Comparison of ENCODE assay signal across 24 mouse cellular contexts in genomic region chr3:157303430-157304116, GRCm38 (mm10).
DNase-seq lines count a peak whose midpoint lies in the region; ATAC-seq and TF ChIP-seq lines count a peak whose summit lies in the region.
"Had no signal": no experiment of that assay in that cellular context is flagged by ENCODE, and none has a peak within 500 bp of the region (broad histone marks: within the 10 kb centered on the region; RNA-seq: fewer than 3 reads in every experiment).

No protein-coding gene starts in this region.

- no peaks in the 10 kb centered on the region for H3K27me3 ChIP-seq in forebrain, embryonic 11.5 days (ENCODE audit: control insufficient read depth, insufficient read depth, low read length)
- H3K27me3 ChIP-seq in forebrain, embryonic 10.5 days (ENCODE audit: poor library complexity, severe bottlenecking): no peaks in the 10 kb centered on the region
- peaks cover 26% of the 10 kb centered on the region for H3K27me3 ChIP-seq in midbrain, embryonic 12.5 days
- peaks cover 1% of the 10 kb centered on the region; the same call in 1 of the 2 replicates for H3K27me3 ChIP-seq in midbrain, embryonic 11.5 days (ENCODE audit: control insufficient read depth, insufficient read depth, low read length)
- H3K27me3 ChIP-seq in hindbrain, postnatal 0 days (ENCODE audit: insufficient read depth, low read length): no peaks in the 10 kb centered on the region
- H3K27me3 ChIP-seq in neural tube, embryonic 14.5 days (ENCODE audit: control insufficient read depth, insufficient read depth, low read length): no peaks in the 10 kb centered on the region
- H3K27me3 ChIP-seq: heart, embryonic 12.5 days had no signal

- no peak for DNase-seq in forebrain, embryonic 11.5 days (ENCODE audit: low spot score)
- no peak for DNase-seq in forebrain, embryonic 10.5 days (ENCODE audit: extremely low spot score, low spot score)
- no peak for DNase-seq in midbrain, embryonic 11.5 days (ENCODE audit: low spot score, missing footprints)
- peak; percentile 29 for DNase-seq in hindbrain, postnatal 0 days (ENCODE audit: low spot score)
- no peak for DNase-seq in kidney, postnatal 10 days
- DNase-seq in spleen, postnatal 14 days (ENCODE audit: low spot score in 2 of 2): no peak
- DNase-seq: adrenal gland, postnatal 14 days; cerebellum, adult 8-10 months; cerebellum, postnatal 36 days; gastrocnemius, postnatal 10 days; heart, adult 18-20 months; heart, postnatal 10 days; kidney, adult 11 months; lung, embryonic 14.5 days; lung, postnatal 4 days; right cerebral cortex, postnatal 14 days; thymus, postnatal 25 days had no signal

- no peak overlapping the region for H3K27ac ChIP-seq in forebrain, embryonic 11.5 days (ENCODE audit: low read depth, low read length)
- no peak overlapping the region for H3K27ac ChIP-seq in forebrain, embryonic 10.5 days
- no peak overlapping the region for H3K27ac ChIP-seq in midbrain, embryonic 12.5 days (replicated peaks)
- H3K27ac ChIP-seq in midbrain, embryonic 11.5 days (ENCODE audit: low read depth, low read length): no peak overlapping the region
- no peak overlapping the region for H3K27ac ChIP-seq in hindbrain, postnatal 0 days
- no peak overlapping the region for H3K27ac ChIP-seq in neural tube, embryonic 14.5 days (ENCODE audit: low read depth, low read length)
- H3K27ac ChIP-seq: kidney, postnatal 0 days; left cerebral cortex, adult 2 months; liver, embryonic 14.5 days had no signal

- WGBS in forebrain, embryonic 11.5 days: 69% methylated on average over 4 of the region's 4 CpGs
- WGBS in forebrain, embryonic 10.5 days: 88% methylated on average over 4 of the region's 4 CpGs
- 79% methylated on average over 4 of the region's 4 CpGs for WGBS in midbrain, embryonic 12.5 days
- 80% methylated on average over 4 of the region's 4 CpGs for WGBS in midbrain, embryonic 11.5 days
- WGBS in hindbrain, postnatal 0 days: 56% methylated on average over 4 of the region's 4 CpGs
- WGBS in neural tube, embryonic 14.5 days: 59% methylated on average over 4 of the region's 4 CpGs

- peak; percentile 40; the same call in 1 of the 2 replicates for ATAC-seq in forebrain, embryonic 11.5 days (replicated peaks; ENCODE audit: low FRiP score)
- peak; percentile 41; the same call in 1 of the 2 replicates for ATAC-seq in midbrain, embryonic 12.5 days (ENCODE audit: low FRiP score, low read depth)
- ATAC-seq in midbrain, embryonic 11.5 days (ENCODE audit: low FRiP score): no peak; the same call in 1 of the 2 replicates
- ATAC-seq in hindbrain, postnatal 0 days: peak; percentile 84
- ATAC-seq in neural tube, embryonic 14.5 days (ENCODE audit: low read depth): peak; percentile 69; the same call in 1 of the 2 replicates

- no peak for TF ChIP-seq CTCF in hindbrain, postnatal 0 days (IDR thresholded peaks at IDR 0.05; ENCODE audit: low read depth)

- no peak overlapping the region for H3K9ac ChIP-seq in forebrain, embryonic 11.5 days (ENCODE audit: low read length)
- no peak overlapping the region for H3K9ac ChIP-seq in midbrain, embryonic 12.5 days (replicated peaks)
- H3K9ac ChIP-seq in midbrain, embryonic 11.5 days (ENCODE audit: low read length): no peak overlapping the region
- no peak overlapping the region for H3K9ac ChIP-seq in hindbrain, postnatal 0 days (replicated peaks; ENCODE audit: low read length)
- no peak overlapping the region for H3K9ac ChIP-seq in neural tube, embryonic 14.5 days (replicated peaks; ENCODE audit: low read depth, low read length)
- H3K9ac ChIP-seq: heart, embryonic 12.5 days; liver, embryonic 14.5 days; lung, embryonic 14.5 days had no signal

- no peaks in the 10 kb centered on the region for H3K9me3 ChIP-seq in forebrain, embryonic 11.5 days (ENCODE audit: control insufficient read depth, low read length)
- H3K9me3 ChIP-seq in forebrain, embryonic 10.5 days: no peaks in the 10 kb centered on the region
- no peaks in the 10 kb centered on the region for H3K9me3 ChIP-seq in midbrain, embryonic 12.5 days
- H3K9me3 ChIP-seq in midbrain, embryonic 11.5 days (ENCODE audit: control insufficient read depth, low read length): no peaks in the 10 kb centered on the region
- no peaks in the 10 kb centered on the region for H3K9me3 ChIP-seq in hindbrain, postnatal 0 days (ENCODE audit: low read length)
- H3K9me3 ChIP-seq in neural tube, embryonic 14.5 days (ENCODE audit: control insufficient read depth, low read length): no peaks in the 10 kb centered on the region

- no peak overlapping the region for H3K4me2 ChIP-seq in forebrain, embryonic 11.5 days (ENCODE audit: low read depth, low read length, severe bottlenecking)
- H3K4me2 ChIP-seq in midbrain, embryonic 12.5 days (replicated peaks): no peak overlapping the region
- no peak overlapping the region for H3K4me2 ChIP-seq in midbrain, embryonic 11.5 days
- no peak overlapping the region for H3K4me2 ChIP-seq in hindbrain, postnatal 0 days (ENCODE audit: low read depth, low read length)
- no peak overlapping the region for H3K4me2 ChIP-seq in neural tube, embryonic 14.5 days (ENCODE audit: low read depth, low read length)
- H3K4me2 ChIP-seq: heart, embryonic 12.5 days; lung, embryonic 14.5 days had no signal

- no peak overlapping the region for H3K4me3 ChIP-seq in forebrain, embryonic 11.5 days (ENCODE audit: low read depth, low read length)
- H3K4me3 ChIP-seq in forebrain, embryonic 10.5 days: no peak overlapping the region
- H3K4me3 ChIP-seq in midbrain, embryonic 12.5 days: no peak overlapping the region
- H3K4me3 ChIP-seq in midbrain, embryonic 11.5 days (ENCODE audit: low read depth, low read length): no peak overlapping the region
- H3K4me3 ChIP-seq in hindbrain, postnatal 0 days (ENCODE audit: low read length): no peak overlapping the region
- H3K4me3 ChIP-seq in neural tube, embryonic 14.5 days (ENCODE audit: low read depth, low read length): no peak overlapping the region
- H3K4me3 ChIP-seq: heart, embryonic 12.5 days; left cerebral cortex, adult 2 months; myocyte had no signal

- no peaks in the 10 kb centered on the region for H3K4me1 ChIP-seq in forebrain, embryonic 11.5 days (replicated peaks; ENCODE audit: control insufficient read depth, insufficient read depth, low read length)
- no peaks in the 10 kb centered on the region for H3K4me1 ChIP-seq in forebrain, embryonic 10.5 days
- H3K4me1 ChIP-seq in midbrain, embryonic 12.5 days: no peaks in the 10 kb centered on the region
- H3K4me1 ChIP-seq in midbrain, embryonic 11.5 days (ENCODE audit: control insufficient read depth, insufficient read depth, low read length): no peaks in the 10 kb centered on the region
- no peaks in the 10 kb centered on the region for H3K4me1 ChIP-seq in hindbrain, postnatal 0 days (ENCODE audit: insufficient read depth, low read length)
- no peaks in the 10 kb centered on the region for H3K4me1 ChIP-seq in neural tube, embryonic 14.5 days (ENCODE audit: control insufficient read depth, insufficient read depth, low read length)
- H3K4me1 ChIP-seq: heart, embryonic 12.5 days had no signal

- no peaks in the 10 kb centered on the region for H3K36me3 ChIP-seq in forebrain, embryonic 11.5 days (ENCODE audit: control insufficient read depth, insufficient read depth, low read length)
- no peaks in the 10 kb centered on the region for H3K36me3 ChIP-seq in forebrain, embryonic 10.5 days (replicated peaks)
- H3K36me3 ChIP-seq in midbrain, embryonic 12.5 days: no peaks in the 10 kb centered on the region
- H3K36me3 ChIP-seq in midbrain, embryonic 11.5 days (ENCODE audit: control insufficient read depth, insufficient read depth, low read length): no peaks in the 10 kb centered on the region
- no peaks in the 10 kb centered on the region for H3K36me3 ChIP-seq in hindbrain, postnatal 0 days (ENCODE audit: insufficient read depth, low read length)
- H3K36me3 ChIP-seq in neural tube, embryonic 14.5 days (ENCODE audit: control insufficient read depth, insufficient read depth, low read length): no peaks in the 10 kb centered on the region
- H3K36me3 ChIP-seq: heart, embryonic 12.5 days had no signal
